Mouse (Mus musculus) E14TG2a.4 (cell line): ENCODE measurements around the gene Baz1b.

Experiments used
- CTCF ChIP-seq: conservative IDR thresholded peaks from 2 replicates; pipeline ENCODE4 v1.5.1; 2014; ENCODE audit warnings: low read length
- NANOG ChIP-seq: IDR thresholded peaks from 2 replicates; pipeline ENCODE4 v1.6.1; 2014; ENCODE audit warnings: borderline replicate concordance, low read length, mixed read lengths
- POU5F1 ChIP-seq: IDR thresholded peaks from 2 replicates; pipeline ENCODE4 v1.6.1; 2014; ENCODE audit warnings: low read length, borderline replicate concordance

GRCm38 (mm10) chr5:135161650-135162049, 25.4 kb upstream of the Baz1b start:
- no peak for TF ChIP-seq NANOG
- TF ChIP-seq CTCF = no peak
- no peak for TF ChIP-seq POU5F1
